Mouse (Mus musculus): ENCODE results near the gene Anks1b.
A peak's percentile ranks its signal among the peaks of the same experiment; 100 is the strongest.

The Anks1b gene

DNA sequence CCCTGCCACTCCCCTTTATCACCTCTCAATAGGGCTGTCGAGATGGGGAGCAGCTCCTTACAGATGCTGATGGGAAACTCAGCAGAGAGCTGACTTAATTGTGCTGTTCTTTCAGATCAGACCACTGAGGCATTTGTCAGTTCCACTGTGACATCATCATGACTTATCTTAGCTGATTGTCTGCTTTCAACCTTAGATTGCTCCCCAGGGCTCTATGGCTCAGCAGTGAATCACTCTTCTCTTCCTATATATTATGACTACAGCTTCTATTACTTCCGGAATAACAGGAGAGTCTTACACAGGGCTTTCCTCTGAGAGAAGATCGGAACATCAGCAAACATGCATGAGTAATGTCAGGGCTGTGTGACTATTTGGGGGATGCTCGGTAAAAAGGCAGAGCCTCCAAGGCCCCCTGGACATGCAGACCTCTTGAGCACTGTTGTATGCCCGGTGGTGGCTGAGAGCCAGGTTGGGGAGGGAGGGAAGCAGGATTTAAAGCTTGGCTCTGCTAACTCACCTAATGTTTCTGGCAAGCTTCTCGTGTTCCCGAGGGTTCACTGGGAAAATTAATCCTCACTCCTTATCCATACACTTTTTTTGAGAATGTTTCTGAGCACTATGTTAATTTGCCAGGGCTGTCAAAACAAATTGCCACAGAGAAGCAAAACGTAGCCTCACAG, 936.7 kb downstream of the Anks1b start:
- no peak for DNase-seq (ENCODE audit: low spot score in 2 of 2)

DNA sequence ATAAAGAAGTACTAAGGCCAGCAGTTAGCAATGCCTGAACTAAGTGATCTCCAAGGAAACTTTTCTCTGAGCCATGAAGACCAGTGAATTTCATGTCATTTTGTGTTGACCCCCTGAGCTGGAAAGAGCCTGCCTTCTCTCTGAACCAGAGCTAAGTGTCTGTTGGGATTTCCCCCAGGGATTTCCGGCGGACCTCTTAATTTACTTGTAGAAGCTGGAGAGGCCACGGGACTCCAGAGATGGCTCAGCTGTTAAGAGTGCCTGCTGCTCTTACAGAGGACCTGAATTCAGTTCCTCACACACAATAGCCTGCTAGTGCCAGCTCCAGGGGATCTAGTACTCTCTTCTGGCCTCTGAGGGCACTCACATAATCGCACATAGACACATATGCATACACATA, 938.1 kb downstream of the Anks1b start:
- DNase-seq (ENCODE audit: low spot score in 2 of 2), result no peak

DNA sequence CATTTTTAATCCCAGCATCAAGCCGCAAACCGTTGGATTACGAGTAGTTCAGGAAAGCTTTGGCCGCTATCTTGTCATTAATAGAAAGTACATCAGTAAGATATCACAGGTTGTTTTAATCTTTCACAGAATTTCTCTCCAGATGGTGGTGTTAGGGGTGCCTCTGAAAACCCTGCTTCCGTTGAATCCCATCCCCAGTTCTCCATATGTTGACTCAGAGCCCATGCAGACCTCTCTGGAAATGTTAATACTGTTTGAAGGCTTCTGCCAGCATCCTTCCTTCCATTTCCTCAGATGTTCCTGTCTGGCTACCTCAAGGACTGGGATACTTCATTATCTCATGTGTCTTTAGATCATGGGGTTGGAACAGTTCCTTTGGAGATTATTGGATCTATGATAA, 940.0 kb downstream of the Anks1b start:
- DNase-seq (ENCODE audit: low spot score in 2 of 2), result no peak

DNA sequence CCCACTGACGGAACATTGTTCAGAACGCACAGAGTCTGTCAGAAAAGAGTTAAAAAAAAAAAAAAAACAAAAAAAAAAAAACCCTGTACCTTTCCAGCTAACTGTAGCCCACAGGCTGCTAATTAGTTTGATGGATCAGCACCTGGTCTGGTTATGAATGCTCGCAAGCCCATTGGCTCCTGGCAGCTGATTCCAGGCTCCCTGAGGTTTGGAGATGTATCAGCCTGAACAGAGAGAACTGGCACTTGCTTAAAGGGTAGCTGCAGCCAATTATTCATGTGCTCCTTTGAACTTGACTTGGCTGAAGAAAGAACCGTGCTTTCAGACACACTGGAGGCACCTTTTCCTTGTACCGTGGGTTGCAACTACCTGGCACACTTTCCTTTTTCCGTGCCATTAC, 941.1 kb downstream of the Anks1b start:
- no peak for DNase-seq (ENCODE audit: low spot score in 2 of 2)

DNA sequence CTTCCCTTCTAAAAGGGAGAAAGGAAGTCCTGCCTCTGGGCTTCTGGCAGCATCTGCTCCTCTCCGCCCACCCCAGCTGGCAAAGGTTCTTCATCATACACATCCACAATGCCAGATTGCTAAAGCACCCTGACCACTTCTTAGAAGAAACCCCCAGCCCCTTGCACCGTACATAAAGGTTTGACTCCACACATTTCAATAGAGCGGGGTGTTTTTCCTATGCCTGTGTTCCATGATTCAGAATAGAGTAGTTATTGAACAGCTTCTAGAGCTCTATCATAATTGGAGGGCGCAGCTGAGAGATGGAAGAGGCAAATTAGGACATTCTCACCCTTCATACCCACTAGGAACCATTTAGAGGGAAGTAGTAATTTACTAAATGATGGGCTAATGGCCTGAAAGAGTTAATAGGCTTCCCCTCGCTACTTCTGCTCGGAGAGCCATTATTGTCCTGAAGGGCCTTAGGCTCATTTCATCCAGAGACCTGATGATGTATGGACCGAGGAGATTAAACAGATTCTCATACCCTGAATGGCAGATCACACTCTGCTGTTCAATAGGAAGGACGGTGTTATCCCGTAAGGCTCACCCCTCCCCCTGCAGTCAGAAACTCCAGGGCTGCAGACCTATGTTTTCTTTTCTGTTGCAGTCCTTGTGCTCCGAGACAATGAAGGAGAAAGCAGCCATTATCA, 945.1 kb downstream of the Anks1b start:
- no peak for DNase-seq (ENCODE audit: low spot score in 2 of 2)

DNA sequence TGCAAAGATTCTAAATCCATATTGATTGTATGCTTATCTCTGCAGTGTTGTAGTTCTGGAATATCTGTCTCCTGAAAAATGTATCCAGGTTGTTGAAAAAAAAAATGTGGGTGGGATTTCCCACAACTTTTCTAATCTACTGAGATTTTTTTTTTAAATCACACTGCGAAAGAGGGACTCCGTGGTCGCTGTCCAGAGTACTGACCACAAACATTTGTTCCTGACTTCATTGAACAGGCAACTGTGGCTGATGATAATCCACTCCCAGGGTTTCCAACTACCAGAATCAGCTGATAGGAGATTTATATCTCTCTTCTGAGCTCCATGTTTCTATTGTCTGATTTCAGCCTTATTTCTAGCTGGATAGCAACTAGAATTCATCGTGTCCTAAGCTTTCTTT, 950.1 kb downstream of the Anks1b start:
- DNase-seq (ENCODE audit: low spot score in 2 of 2), result no peak

DNA sequence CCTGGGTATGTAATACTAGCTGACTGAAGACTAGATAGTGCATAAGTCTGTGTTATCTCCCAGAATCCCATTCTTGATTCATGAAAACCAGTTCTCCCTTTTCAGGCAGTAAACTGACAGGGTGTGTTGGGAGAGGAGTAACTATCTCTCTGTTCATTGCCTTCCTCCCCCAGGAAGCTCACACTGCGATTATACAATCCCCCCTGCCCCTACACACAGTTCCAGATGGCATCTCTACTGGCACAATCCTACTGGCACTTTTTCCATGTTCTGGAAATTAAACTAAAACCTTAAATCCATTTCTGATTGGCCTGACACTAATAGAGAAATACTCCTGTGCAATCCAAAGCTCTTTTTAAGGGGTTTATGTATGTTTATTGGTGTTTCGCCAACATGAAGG, 951.4 kb downstream of the Anks1b start:
- DNase-seq (ENCODE audit: low spot score in 2 of 2), result no peak

DNA sequence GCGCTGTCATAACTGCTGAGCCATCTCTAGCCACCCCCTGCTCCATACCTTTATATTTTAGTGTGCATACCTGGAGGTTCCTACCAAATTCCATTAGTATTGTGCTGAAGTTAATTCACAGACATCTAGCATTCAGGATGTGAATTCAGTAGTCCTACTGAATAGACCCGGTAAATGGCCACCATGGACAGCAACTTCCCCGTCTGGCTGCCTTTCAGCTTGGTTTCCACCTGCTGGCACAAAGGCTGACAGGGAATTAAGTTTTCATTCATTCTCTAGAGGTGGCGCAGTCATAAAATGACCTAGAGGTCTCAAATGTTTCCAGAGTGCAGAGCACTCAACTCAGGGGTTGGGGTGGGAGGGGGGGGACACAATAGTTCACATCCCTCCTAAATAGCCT, 953.6 kb downstream of the Anks1b start:
- DNase-seq (ENCODE audit: low spot score in 2 of 2), result no peak

DNA sequence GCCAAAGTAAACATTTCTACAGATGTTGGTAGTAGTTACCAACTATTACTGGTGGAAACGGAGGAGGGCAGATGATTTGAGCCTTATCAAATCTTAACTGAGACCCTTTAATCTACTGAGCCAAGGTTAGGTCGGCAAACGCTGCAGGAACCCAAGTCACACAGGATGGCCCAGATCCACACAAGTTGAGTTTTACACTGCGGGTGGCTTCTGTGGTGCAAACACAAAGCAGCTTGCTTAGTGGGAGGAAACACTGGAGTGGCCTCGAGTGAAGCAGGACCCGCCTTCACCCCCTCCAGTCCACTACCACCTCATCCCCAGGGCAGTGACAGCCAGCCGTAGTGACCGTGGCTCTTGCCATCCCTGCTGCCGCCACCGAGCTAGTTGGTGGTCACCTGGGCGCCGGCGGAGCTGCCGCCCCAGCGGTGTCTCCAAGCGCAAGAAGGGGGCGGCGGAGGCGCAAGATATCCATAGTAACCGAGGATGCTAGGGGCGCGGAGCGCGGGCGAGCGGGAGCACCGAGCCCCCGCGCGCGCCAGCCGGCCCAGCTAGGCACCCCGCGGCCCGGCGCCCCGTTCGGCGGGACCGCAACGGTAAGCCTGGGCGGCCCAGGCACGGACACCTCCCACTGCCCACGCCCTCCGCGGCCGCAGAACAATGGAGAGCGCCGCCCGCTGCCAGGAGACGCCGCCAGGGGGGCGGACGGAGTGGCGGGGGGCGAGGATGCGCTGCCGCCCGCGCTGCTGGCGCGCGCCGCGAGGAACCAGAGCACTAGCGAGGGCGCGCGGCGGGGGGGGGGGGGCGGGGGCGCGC, 955.5 kb downstream of the Anks1b start:
- DNase-seq (ENCODE audit: low spot score in 2 of 2), result peak; percentile 66 to 74

DNA sequence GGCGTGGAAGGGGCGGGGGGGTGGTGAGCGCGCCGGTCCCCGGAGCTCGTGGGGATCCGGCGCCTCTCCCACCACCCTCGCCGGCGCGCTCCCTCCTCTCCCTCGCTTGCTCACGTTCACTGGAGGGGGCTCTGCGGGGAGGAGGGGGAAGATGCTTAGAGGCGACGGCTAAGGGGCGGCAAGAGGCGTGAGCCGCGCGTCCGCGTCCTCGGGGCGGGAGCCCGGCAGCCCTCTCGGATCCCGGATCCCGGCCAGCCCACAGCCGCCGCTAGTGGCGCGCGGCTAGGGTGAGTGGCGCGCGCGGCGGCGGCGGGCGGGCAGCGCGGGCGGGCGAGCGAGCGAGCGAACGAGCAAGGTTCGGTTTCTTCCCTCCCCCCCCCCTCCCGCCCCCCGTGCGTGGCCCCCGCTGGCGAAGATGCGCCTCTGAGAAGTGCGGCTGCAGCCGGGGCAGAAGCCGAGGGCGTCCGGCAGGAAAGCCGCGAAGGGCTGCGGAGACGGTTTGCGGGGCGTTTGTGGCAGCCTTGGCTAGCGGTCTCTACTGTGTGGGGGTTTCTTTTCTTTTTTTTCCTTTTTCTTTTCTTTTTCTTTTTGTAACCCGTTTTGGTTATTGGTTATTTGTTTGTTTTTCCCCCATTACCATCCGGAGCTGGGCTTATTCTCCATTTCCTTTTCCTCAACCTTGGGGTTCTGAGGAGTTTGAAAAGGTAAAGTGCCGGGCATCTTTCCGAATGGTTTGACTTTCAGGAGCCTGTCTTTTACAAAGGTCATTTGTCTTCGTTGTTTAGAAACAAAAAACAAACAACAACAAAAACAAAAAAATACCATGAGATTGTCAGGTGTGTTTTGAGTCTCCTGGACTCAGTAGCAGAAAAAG, 956.3 kb downstream of the Anks1b start:
- DNase-seq (ENCODE audit: low spot score in 2 of 2), result peak; percentile 53

DNA sequence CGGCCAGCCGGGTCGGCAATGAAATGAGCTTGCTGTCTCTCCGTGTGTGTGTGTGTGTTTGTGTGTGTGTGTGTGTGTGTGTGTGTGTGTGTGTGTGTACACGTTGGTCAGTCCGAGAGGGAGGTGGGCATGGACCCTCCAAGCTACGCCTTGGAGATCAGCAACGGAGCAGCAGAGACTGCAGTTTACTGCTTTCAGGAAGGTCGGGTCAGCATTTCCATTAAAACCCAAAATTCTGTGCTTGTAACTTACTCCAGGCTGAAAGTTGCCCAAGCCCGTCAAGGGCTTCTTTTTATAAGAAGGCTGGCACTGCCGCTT, 956.9 kb downstream of the Anks1b start:
- DNase-seq (ENCODE audit: low spot score in 2 of 2), result no peak

DNA sequence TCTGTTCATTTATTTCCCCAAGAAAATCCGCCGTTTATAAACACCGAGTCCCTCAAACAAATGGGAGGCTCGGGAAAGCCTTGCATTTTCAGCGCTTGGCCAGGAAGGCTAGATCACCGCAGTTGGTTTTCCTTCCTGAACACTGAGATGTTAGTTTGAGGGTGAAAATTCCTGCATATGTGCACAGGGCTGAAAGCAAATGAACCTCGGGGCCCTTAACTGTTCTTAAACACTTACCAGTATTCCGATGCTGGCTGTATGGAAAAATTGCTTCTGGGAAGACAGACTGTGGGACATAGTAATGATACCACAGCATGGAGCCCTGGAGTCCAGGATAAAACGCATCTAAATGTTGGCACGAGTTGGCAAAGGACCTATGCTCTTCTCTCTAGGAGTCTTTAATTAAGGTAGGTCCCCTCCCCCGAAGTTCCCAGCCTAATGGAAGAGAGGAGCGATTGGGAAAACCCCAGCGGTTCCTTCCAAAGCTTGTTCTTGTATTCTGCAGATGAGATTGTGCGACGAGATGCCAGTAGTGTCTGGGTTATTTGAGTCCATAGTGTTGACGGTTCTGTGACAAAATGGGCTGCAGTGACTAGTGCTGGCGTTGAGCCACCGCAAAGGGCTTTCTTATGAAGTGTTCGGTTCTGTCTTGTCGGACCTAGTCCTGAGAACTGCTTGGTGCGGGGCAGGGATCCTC, 957.4 kb downstream of the Anks1b start:
- DNase-seq (ENCODE audit: low spot score in 2 of 2), result peak in 1 of 2 experiments; percentile 42

DNA sequence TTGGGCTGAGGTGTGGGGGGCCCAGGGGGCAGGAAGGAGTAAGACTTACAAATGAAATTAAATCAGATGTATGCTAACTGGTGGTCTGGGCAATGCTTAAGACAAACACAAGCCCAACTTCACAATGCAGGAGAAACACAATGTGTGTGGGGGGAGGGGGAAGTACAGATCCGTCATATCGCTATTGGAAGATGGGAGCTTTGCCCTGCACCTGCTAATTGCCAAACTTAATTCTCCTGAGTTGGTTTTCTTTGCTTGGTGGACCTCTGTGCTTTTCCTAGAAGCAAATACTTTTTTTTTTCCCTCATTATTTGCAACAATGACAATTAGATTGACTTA, 957.9 kb downstream of the Anks1b start:
- no peak for DNase-seq (ENCODE audit: low spot score in 2 of 2)

DNA sequence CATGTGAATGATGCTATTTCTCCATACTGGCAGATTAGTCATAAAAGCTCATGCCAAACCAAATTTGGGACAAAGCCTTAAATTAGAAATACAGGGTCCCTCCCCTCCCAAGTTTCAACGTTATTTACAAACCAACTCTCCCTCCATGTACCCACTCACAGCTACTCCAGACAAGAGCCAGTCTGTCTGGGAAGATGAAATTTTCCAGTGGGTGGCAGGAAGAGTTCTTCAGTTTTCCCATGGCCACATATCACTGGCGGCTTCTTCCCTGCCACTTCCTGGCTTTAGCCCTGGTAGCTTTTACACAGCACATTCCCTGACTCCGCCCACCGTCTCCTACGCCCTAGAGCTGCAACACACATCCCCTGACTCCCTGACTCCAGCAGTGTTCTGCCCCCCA, 961.0 kb downstream of the Anks1b start:
- DNase-seq (ENCODE audit: low spot score in 2 of 2), result peak; percentile 31 to 57

DNA sequence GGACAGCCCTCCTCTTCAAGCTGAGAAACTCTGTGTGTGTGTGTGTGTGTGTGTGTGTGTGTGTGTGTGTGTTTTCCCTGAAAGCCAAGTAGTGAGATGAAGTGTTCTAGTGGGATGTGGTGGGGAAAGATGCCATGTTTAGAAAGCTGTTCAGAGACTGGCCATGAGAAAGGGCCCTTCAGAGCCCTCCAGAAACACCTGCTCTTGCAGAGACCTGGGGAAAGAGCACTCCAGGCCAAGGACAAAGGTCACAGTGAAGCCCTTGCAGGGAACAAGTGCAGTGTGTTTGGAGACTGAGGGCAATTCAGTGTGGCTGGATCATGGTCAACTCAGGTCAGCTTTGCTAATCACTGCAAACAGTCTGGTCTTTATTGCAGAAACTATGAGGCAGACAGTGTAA, 961.9 kb downstream of the Anks1b start:
- no peak for DNase-seq (ENCODE audit: low spot score in 2 of 2)

DNA sequence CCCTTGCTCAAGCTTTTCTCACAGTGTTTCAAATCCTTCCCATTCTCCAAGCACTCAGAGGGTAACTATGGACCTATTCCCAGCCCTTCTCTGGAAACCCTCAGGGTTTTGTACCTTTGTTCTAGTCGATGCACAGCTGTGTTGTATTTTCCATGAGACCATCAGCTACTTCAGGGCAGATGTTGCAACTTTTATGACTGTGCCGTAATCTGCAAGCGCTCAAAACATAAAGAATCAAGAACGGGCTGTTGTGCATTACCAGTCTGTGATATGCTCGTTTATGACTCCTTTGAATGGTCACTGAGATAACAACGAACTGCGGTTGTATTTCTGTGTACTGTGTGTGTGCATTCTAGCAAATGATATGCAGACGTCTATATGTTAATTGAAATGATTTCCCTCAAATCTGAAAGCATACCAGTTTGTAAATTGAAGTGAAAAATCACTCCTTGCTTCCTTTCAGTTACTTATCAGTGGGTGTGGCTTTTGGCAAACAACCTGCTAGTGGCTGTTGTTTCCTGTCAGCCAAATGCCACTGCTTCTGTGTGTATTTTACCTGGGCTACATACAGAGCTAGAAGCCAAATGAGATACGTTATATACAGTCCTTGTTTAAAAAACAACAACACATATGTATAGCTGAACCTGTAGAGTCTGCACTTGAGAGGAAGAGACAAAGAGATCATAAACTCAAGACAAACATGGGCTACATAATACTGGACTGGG, 966.5 kb downstream of the Anks1b start:
- no peak for DNase-seq (ENCODE audit: low spot score in 2 of 2)

DNA sequence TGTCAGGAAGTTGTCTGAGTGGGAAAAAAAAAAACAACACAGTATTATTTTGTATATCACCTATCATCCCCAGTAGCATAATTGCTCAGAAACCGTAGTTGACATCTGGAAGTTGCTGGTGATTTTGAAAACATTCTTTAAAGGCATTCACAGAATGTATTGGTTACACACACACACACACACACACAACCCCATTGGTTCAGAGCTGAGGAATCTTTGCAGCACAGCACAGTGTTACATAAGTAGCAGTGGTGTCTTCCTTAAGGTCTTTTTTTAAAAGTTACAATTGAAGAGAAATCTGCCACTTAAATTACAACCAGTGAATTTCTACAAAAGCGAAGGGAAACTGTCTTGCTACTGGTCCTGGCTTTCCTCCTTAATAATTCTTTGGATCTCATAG, 969.1 kb downstream of the Anks1b start:
- no peak for DNase-seq (ENCODE audit: low spot score in 2 of 2)

DNA sequence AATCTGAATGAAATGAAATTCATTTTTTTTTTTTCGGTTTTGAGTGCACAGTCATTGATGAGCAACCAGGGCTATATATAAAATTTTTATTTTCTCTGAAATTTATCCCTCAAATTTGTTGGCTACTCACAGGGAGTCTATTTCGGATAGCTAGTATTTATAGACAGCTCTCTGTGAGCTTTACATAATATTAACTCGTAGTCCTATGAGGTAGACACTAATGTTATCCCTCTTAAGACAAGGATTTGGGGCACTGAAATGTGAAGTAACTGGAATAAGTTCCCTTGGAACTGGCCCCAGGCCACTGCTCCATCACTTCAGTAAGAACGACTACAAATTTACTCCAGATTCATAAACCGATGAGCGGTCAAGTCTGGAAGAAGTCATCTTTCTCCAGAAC, 977.8 kb downstream of the Anks1b start:
- DNase-seq (ENCODE audit: low spot score in 2 of 2), result no peak

DNA sequence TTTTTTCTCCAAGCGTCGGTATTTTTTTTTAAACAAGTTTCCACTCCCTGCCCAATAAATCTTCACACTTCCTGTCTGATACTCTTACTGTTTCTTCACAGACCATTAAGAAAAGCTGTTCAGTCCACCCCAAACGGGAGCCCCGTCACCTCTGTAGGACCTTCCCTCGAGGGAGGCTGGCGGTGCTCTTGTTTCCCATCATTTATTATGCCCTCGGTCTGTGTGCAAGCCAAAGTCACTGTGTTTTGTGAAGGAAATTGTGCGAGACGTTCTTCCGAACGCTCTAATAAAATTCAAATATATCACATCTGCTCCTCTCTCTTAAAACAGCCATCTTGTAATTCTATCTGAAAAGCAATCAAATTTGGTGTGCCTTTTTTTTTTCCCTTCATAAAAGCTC, 978.7 kb downstream of the Anks1b start:
- no peak for DNase-seq (ENCODE audit: low spot score in 2 of 2)

DNA sequence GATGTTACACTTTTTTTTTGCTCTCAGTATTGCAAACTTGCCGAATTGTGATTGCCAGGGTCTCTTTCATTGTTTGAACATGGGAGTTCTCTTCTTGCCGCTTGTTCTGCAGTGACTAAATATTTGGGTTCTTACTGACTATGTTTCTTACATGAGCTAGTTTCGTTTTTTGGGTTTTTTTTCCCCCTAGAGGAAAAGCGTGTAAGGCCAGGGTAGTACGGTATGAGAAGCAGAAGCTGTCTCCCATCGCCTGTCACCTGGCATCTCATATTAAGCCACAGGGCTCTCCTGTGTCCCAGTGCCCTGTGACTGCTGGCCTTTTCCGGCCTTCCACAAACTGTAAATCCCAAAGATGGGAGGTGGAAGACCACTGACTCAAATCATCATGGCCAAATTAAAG, 979.1 kb downstream of the Anks1b start:
- DNase-seq (ENCODE audit: low spot score in 2 of 2), result no peak

DNA sequence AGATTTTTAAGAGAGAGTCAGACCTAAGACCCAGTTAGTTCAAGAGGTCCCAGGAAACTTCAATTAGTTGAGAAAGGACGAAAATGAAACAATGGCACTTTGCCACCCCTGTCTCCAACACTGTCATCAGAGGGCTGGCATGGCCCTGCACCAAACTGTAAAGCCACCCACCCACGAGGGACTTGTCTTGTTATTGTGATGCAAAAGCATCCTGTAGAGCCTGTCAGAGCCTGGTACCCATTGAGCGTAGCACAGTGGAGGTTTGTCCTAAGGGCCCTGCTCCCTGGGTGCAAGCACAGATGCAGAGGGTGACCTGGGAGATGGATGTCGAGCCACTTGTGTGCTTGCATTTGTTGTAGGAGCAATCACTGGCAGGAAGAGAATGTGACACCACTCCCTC, 983.4 kb downstream of the Anks1b start:
- no peak for DNase-seq (ENCODE audit: low spot score in 2 of 2)
